Mouse (Mus musculus) megakaryocyte-erythroid progenitor cell, adult 5-6 weeks (primary cell): ENCODE results near the gene Slc6a19. TPM values are rescaled to one million over a fixed set of nuclear protein-coding genes. Genes with fewer than 3 reads are reported as not detected.
"Not testable (repeated sequence)": the region's sequence is repeated elsewhere in the genome, so short reads cannot be mapped to it uniquely, and the experiment has no call there.

Experiments used
- ATAC-seq: replicated peaks from 2 replicates; pipeline ENCODE4 v1.8.0; 2016; ENCODE audit warnings: mild to moderate bottlenecking, inconsistent platforms; ENCODE audit not compliant: severe bottlenecking, poor library complexity, low FRiP score, low TSS enrichment
- total RNA-seq, 2 experiments: library from RNA; stranded (forward) in 1 of 2; stranded (reverse) in 1 of 2; fragments of 200-1000, 215-1000 nt in 1 of 2; fragments of >200 nt in 1 of 2; fragmentation: Nextera tagmentation in 1 of 2; gene quantifications; 2 replicates each; pipeline ENCODE4 v1.2.3; 2014 to 2017

The Slc6a19 gene
- total RNA-seq (2014; fragmentation: Nextera tagmentation) (2.0 and 5.1 TPM in 2 replicates), total RNA-seq (2017) (not detected in 2 replicates)

- no peak for ATAC-seq
Measured at GRCm38 (mm10) chr13:73704694-73705325, at the start of gene Slc6a19. Gene Slc6a19 (minus strand): TSS chr13:73704865.

DNA sequence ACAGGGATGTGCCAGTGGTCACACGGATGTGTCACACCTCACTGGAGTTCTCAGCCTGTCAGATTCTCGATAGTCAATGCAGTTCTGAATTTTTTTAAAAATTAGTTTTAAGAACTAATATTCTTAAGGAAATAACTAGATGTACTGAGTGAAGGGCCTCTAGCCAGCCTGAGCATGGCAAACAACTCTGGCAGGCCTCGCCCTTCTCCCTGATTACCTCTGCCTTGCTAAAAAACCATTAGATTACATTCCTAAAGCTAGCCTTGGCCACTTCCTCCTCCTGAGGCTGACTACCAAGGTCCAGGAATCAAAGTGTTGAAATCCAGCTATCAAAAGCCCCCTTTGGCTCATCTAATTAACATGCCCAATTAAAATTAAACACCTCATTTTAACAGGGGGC lies 46.6 kb upstream of the Slc6a19 start:
- ATAC-seq = no peak

DNA sequence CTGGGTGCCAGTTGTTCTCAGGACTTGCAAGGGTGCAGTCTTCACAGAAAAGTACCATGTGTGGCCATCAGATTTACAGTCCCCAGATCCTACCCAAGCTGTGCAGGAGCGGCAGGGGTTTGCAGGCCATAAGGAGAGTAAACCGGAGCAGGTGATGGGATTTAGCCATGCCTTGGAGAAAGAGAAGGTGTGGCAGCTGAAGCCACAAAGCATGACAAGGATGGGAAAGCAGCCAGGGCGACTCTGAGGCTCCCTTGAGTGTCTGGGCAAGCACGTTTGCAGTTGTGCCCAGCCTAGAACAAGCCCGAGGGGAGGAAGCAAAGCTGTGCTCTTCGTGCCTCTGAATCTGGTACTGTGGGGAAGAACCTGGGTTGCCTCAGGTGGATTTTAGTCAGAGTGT lies 45.8 kb upstream of the Slc6a19 start:
- ATAC-seq = no peak

GRCm38 (mm10) chr13:73748663-73749440 lies 44.2 kb upstream of the Slc6a19 start:
- ATAC-seq = no peak

GRCm38 (mm10) chr13:73743662-73744061 lies 39.0 kb upstream of the Slc6a19 start:
- ATAC-seq = no peak

DNA sequence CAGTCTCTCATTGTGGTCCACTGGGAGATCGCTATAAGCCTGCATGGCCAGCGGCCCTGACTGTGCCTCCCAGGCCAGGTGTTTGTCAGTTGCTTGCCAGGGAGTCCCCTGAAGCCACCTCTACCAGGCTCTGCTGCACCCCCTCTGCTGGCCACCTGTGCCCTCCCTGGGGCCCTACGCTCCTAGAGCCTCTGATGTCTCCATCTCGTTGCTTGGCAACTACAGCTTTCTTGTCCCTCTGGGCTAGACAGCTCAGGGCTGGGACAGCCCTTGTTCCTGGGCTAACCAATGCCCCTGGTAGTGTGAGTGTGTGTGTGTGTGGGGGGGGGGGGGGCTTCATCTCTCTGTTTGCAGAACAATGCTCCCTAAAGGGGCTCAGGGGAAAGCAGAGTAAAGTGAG lies 38.3 kb upstream of the Slc6a19 start:
- ATAC-seq = no peak

- ATAC-seq = not testable (repeated sequence)
Measured at GRCm38 (mm10) chr13:73740399-73740944, 35.8 kb upstream of the Slc6a19 start.

- ATAC-seq = no peak
Measured at GRCm38 (mm10) chr13:73736943-73737342, 32.3 kb upstream of the Slc6a19 start.

- ATAC-seq = no peak
Measured at GRCm38 (mm10) chr13:73735928-73736327, 31.3 kb upstream of the Slc6a19 start.

- ATAC-seq = no peak
Measured at GRCm38 (mm10) chr13:73735270-73735669, 30.6 kb upstream of the Slc6a19 start.

GRCm38 (mm10) chr13:73734379-73734778 lies 29.7 kb upstream of the Slc6a19 start:
- no peak for ATAC-seq

- no peak for ATAC-seq
Measured at GRCm38 (mm10) chr13:73732742-73733700, 28.4 kb upstream of the Slc6a19 start, which contains the start of gene Slc12a7. Gene Slc12a7 (plus strand): TSS chr13:73733094.

DNA sequence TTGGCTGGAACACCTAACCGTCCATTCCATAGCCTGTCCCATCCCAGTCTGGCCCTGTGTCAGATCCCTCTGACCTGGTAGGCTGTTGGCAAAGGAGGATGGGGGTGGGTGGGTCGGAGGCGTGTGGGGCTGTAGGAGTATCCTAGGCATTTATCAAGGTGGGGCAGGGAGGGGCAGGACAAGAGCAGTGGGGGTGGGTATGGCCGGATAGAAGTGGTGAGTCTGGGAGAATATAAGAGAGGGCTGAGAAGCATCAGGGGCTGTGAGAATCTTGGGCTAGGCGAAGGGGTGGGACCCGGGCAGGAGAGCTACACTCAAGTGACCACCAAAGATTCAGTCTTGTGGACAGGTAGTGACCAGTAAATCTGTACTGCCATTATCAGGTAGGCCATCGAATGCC lies 27.6 kb upstream of the Slc6a19 start:
- ATAC-seq = no peak

GRCm38 (mm10) chr13:73730913-73731312 lies 26.2 kb upstream of the Slc6a19 start:
- no peak for ATAC-seq

- ATAC-seq = no peak
Measured at GRCm38 (mm10) chr13:73728633-73729032, 24.0 kb upstream of the Slc6a19 start.

DNA sequence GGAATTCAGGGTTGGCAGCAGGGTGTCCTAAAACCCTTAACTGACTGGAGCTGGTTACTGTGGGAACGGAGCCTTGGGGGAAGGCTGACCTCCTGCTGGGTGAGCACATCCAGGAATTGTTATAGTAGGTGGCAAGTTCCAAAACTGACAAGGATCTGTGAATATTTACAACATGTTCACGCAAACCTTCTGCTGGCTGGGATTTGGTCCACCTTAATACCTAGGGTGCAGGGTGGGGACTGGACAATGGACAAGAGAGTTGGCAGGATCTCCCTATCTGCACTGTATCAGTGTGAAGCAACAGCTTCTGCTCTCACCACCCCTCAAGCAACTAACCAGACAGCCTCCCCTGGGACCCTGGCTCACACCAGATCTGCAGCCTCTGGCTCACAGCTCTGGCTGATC lies 23.0 kb upstream of the Slc6a19 start:
- ATAC-seq = no peak

GRCm38 (mm10) chr13:73725315-73725714 lies 20.6 kb upstream of the Slc6a19 start:
- peak; percentile 83 for ATAC-seq

- ATAC-seq = no peak
Measured at GRCm38 (mm10) chr13:73723081-73723668, 18.5 kb upstream of the Slc6a19 start.

DNA sequence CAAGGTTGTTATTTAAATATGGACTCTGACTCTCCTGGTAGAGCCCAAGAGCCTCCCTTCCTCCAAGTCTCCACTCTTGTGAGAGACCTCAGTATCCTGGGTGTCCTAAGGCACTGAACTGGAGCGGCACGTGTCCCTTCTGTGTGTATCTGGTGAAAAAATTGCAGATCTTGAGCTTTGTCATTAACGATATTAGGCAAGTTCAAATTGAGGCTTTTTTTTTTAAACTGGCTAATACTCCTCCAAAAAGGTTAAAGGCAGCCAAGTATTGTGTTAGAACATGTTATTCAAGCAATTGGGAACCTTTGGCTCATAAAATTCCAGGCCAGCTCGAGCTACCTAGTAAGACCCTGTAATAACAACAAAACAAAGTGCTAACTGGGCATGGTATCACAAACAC lies 15.6 kb upstream of the Slc6a19 start:
- no peak for ATAC-seq
